Comparison of ENCODE assay signal across 26 mouse cellular contexts in the genomic region with DNA sequence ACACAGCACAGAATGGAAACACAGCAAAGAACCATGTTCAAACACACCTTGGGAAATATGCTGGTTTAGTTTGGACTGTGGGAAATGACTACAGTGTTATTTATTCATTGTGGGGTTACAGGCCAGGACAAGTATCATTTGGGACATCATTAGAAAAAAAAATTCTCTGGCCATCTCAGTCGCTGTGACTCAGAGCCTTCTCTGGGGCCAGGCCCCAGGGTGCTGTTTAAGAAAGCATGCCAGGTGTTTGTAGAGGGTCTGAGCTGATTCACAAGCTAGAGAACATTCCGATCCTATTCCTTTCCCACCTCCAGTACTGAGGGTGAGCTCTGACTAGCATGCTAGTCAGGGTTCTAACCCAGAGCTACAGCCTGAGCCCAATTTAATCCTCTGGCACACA.
"Had no signal": no experiment of that assay in that cellular context is flagged by ENCODE, and none has a peak within 500 bp of the region (broad histone marks: within the 10 kb centered on the region; RNA-seq: fewer than 3 reads in every experiment).

No protein-coding gene starts in this region.

- DNase-seq: gastrocnemius, postnatal 10 days; heart, adult 2 months; heart, postnatal 10 days; heart, postnatal 4 days; kidney, adult 11 months; kidney, adult 2 months; kidney, adult 9 months; kidney, postnatal 14 days; kidney, postnatal 36 days; layer of hippocampus, adult 9-11 months; layer of hippocampus, postnatal 36 days; left cerebral cortex, postnatal 4 days; lung, adult 18-20 months had no signal

- H3K4me3 ChIP-seq: heart, adult 2 months; heart, embryonic 10.5 days; heart, embryonic 12.5 days; hindbrain, embryonic 10.5 days; hindbrain, embryonic 13.5 days; hindbrain, embryonic 15.5 days; kidney, embryonic 15.5 days; limb, embryonic 13.5 days; limb, embryonic 15.5 days; liver, embryonic 12.5 days had no signal

- H3K4me1 ChIP-seq: heart, embryonic 10.5 days; heart, embryonic 12.5 days; hindbrain, embryonic 10.5 days; hindbrain, embryonic 13.5 days; hindbrain, embryonic 15.5 days had no signal

- H3K27ac ChIP-seq: heart, adult 2 months; heart, embryonic 10.5 days; hindbrain, embryonic 10.5 days; hindbrain, embryonic 13.5 days; hindbrain, embryonic 15.5 days; hindbrain, postnatal 0 days; kidney, embryonic 15.5 days; kidney, postnatal 0 days; limb, embryonic 13.5 days; limb, embryonic 15.5 days; liver, embryonic 12.5 days; liver, embryonic 14.5 days had no signal

- H3K9me3 ChIP-seq: heart, embryonic 10.5 days; heart, embryonic 12.5 days; hindbrain, embryonic 10.5 days; hindbrain, embryonic 13.5 days; hindbrain, embryonic 15.5 days; kidney, embryonic 15.5 days; limb, embryonic 13.5 days; limb, embryonic 15.5 days; liver, embryonic 12.5 days had no signal

- H3K4me2 ChIP-seq: heart, embryonic 12.5 days; hindbrain, embryonic 13.5 days; hindbrain, embryonic 15.5 days; kidney, embryonic 15.5 days; limb, embryonic 13.5 days; limb, embryonic 15.5 days; liver, embryonic 12.5 days had no signal

- ATAC-seq: hindbrain, postnatal 0 days; intestine, embryonic 16.5 days; liver, embryonic 12.5 days had no signal

- H3K9ac ChIP-seq: heart, embryonic 12.5 days; hindbrain, embryonic 13.5 days; hindbrain, embryonic 15.5 days; kidney, embryonic 15.5 days; limb, embryonic 13.5 days; limb, embryonic 15.5 days; liver, embryonic 12.5 days; liver, embryonic 14.5 days had no signal

- H3K27me3 ChIP-seq: heart, embryonic 12.5 days; hindbrain, embryonic 13.5 days; hindbrain, embryonic 15.5 days; kidney, embryonic 15.5 days; liver, embryonic 12.5 days had no signal

- H3K36me3 ChIP-seq: heart, embryonic 10.5 days; heart, embryonic 12.5 days; hindbrain, embryonic 10.5 days; hindbrain, embryonic 13.5 days; hindbrain, embryonic 15.5 days; kidney, embryonic 15.5 days; limb, embryonic 13.5 days; limb, embryonic 15.5 days; liver, embryonic 12.5 days had no signal
